Mouse (Mus musculus) cerebellum, adult (tissue): Measurements from ENCODE around the gene Glrx3.

ENCODE experiments used
- ATAC-seq: cut with Nextera tagmentation; 2 replicates; pipeline ENCODE4 v1.9.2; 2017; ENCODE audit warnings: mild to moderate bottlenecking, moderate library complexity, mixed read lengths; ENCODE audit not compliant: insufficient number of reproducible peaks, low FRiP score, low TSS enrichment

Gene Glrx3

GRCm38 (mm10) chr7:137471431-137472120 is 34.2 kb downstream of the Glrx3 start:
- no peak for ATAC-seq

GRCm38 (mm10) chr7:137472149-137472548 is 34.7 kb downstream of the Glrx3 start:
- ATAC-seq, result no peak

GRCm38 (mm10) chr7:137477950-137478620 is 40.7 kb downstream of the Glrx3 start:
- ATAC-seq, result peak; percentile 86

GRCm38 (mm10) chr7:137478621-137478982 is 41.2 kb downstream of the Glrx3 start:
- ATAC-seq, result peak; percentile 75

- no peak for ATAC-seq
Measured at GRCm38 (mm10) chr7:137480839-137481238, 43.4 kb downstream of the Glrx3 start.

- ATAC-seq, result no peak
Measured at GRCm38 (mm10) chr7:137483987-137484386, 46.6 kb downstream of the Glrx3 start.

GRCm38 (mm10) chr7:137488391-137488790 is 51.0 kb downstream of the Glrx3 start:
- ATAC-seq, result no peak

- no peak for ATAC-seq
Measured at GRCm38 (mm10) chr7:137490711-137491110, 53.3 kb downstream of the Glrx3 start.

- no peak for ATAC-seq
Measured at GRCm38 (mm10) chr7:137492307-137492973, 55.0 kb downstream of the Glrx3 start.

GRCm38 (mm10) chr7:137498736-137499135 is 61.3 kb downstream of the Glrx3 start:
- ATAC-seq, result no peak

GRCm38 (mm10) chr7:137517588-137517987 is 80.2 kb downstream of the Glrx3 start:
- ATAC-seq, result no peak

GRCm38 (mm10) chr7:137518028-137518576 is 80.7 kb downstream of the Glrx3 start:
- ATAC-seq, result no peak
